Mouse (Mus musculus) brown adipose tissue, adult 24 weeks (tissue): Measurements from ENCODE around the gene Ppm1h. TPM values are rescaled to one million over a fixed set of nuclear protein-coding genes. Genes with fewer than 3 reads are reported as not detected.

Experiments
- H3K27ac ChIP-seq: fragments of 200-500 bp; replicated peaks from 2 replicates; pipeline ENCODE4 v1.5.1; 2012; ENCODE audit warnings: low read depth, mild to moderate bottlenecking, low read length
- H3K4me1 ChIP-seq: fragments of 200-500 bp; 2 replicates; pipeline ENCODE4 v1.6.1; 2012; ENCODE audit warnings: low read length, mixed read lengths; ENCODE audit not compliant: control insufficient read depth, insufficient read depth, insufficient read length
- H3K4me3 ChIP-seq: fragments of 200-500 bp; 2 replicates; pipeline ENCODE4 v1.5.1; 2012; ENCODE audit warnings: low read depth, mild to moderate bottlenecking, low read length, moderate library complexity; ENCODE audit not compliant: insufficient read depth
- polyA plus RNA-seq: library from polyadenylated mRNA; stranded (reverse); fragments of >200 nt; gene quantifications from 2 replicates; pipeline ENCODE4 v1.2.4, GENCODE M21; 2012; ENCODE audit not compliant: missing spikeins, insufficient read depth, insufficient read length

The Ppm1h gene
- polyA plus RNA-seq, 1 experiment = 0.67 TPM

- Histone ChIP-seq H3K4me3 (no peak overlapping the region), H3K27ac (no peak overlapping the region), H3K4me1 (peaks cover 10% of the 10 kb centered on the region)
Measured at GRCm38 (mm10) chr10:122882614-122883013, 204.1 kb downstream of the Ppm1h start.

GRCm38 (mm10) chr10:122883823-122884743 lies 205.5 kb downstream of the Ppm1h start:
- no peak overlapping the region for H3K4me3 ChIP-seq
- H3K27ac ChIP-seq = 0 out of 2 replicates have a peak overlapping the region, but pooled peaks have one; percentile 8
- H3K4me1 ChIP-seq = peaks cover 14% of the 10 kb centered on the region

- H3K4me3 ChIP-seq = no peak overlapping the region
- peaks cover 14% of the 10 kb centered on the region for H3K4me1 ChIP-seq
- H3K27ac ChIP-seq = no peak overlapping the region
Measured at GRCm38 (mm10) chr10:122885301-122885700, 206.7 kb downstream of the Ppm1h start.

GRCm38 (mm10) chr10:122886055-122886915 lies 207.7 kb downstream of the Ppm1h start:
- H3K4me3 ChIP-seq = peak overlapping the region; percentile 17
- H3K4me1 ChIP-seq = peaks cover 18% of the 10 kb centered on the region
- peak overlapping the region; percentile 74 for H3K27ac ChIP-seq

- Histone ChIP-seq H3K4me1 (peaks cover 17% of the 10 kb centered on the region), H3K27ac (peak overlapping the region; percentile 74), H3K4me3 (peak overlapping the region; percentile 17; the same call in 1 of the 2 replicates)
Measured at GRCm38 (mm10) chr10:122886916-122887527, 208.5 kb downstream of the Ppm1h start.

- H3K27ac ChIP-seq = no peak overlapping the region; the same call in 1 of the 2 replicates
- no peak overlapping the region for H3K4me3 ChIP-seq
Measured at GRCm38 (mm10) chr10:122887528-122888183, 209.1 kb downstream of the Ppm1h start.

GRCm38 (mm10) chr10:122890682-122891350 lies 212.3 kb downstream of the Ppm1h start:
- Histone ChIP-seq H3K4me1 (peaks cover 22% of the 10 kb centered on the region), H3K4me3 (no peak overlapping the region), H3K27ac (peak overlapping the region; percentile 52)

More at GRCm38 (mm10) chr10:122887528-122888183, 209.1 kb downstream of the Ppm1h start:
- H3K4me1 ChIP-seq = peaks cover 16% of the 10 kb centered on the region

- no peak overlapping the region for H3K4me3 ChIP-seq
- H3K4me1 ChIP-seq = peaks cover 21% of the 10 kb centered on the region
- H3K27ac ChIP-seq = peak overlapping the region; percentile 52
Measured at GRCm38 (mm10) chr10:122891461-122891860, 212.9 kb downstream of the Ppm1h start.

- Histone ChIP-seq H3K4me1 (peaks cover 13% of the 10 kb centered on the region), H3K4me3 (no peak overlapping the region)
Measured at GRCm38 (mm10) chr10:122894555-122895069, 216.1 kb downstream of the Ppm1h start.

GRCm38 (mm10) chr10:122895121-122895770 lies 216.7 kb downstream of the Ppm1h start:
- no peak overlapping the region for H3K4me3 ChIP-seq
- H3K4me1 ChIP-seq = peaks cover 13% of the 10 kb centered on the region
- peak overlapping the region; percentile 37 for H3K27ac ChIP-seq

More at GRCm38 (mm10) chr10:122894555-122895069, 216.1 kb downstream of the Ppm1h start:
- H3K27ac ChIP-seq = peak overlapping the region; percentile 37

GRCm38 (mm10) chr10:122899971-122900370 lies 221.4 kb downstream of the Ppm1h start:
- no peak overlapping the region for H3K4me3 ChIP-seq
- H3K4me1 ChIP-seq = peaks cover 3% of the 10 kb centered on the region; the same call in 1 of the 2 replicates
- H3K27ac ChIP-seq = no peak overlapping the region

- H3K4me1 ChIP-seq = 0 out of 2 replicates have a peak, but pooled peaks cover under 1% of the 10 kb centered on the region
- H3K27ac ChIP-seq = no peak overlapping the region
- H3K4me3 ChIP-seq = no peak overlapping the region
Measured at GRCm38 (mm10) chr10:122900466-122900865, 221.9 kb downstream of the Ppm1h start.

GRCm38 (mm10) chr10:122901379-122901778 lies 222.8 kb downstream of the Ppm1h start:
- no peak overlapping the region for H3K27ac ChIP-seq

More at GRCm38 (mm10) chr10:122901379-122901778, 222.8 kb downstream of the Ppm1h start:
- Histone ChIP-seq H3K4me1 (no peaks in the 10 kb centered on the region), H3K4me3 (no peak overlapping the region)
